Mouse (Mus musculus) olfactory bulb, adult 2 months (tissue): ENCODE results near the gene Ints2.

ENCODE experiments used
- CTCF ChIP-seq: fragments of 200-500 bp; IDR thresholded peaks from 2 replicates; pipeline ENCODE4 v1.5.1; 2012; ENCODE audit warnings: low read depth, mild to moderate bottlenecking, low read length, moderate library complexity; ENCODE audit not compliant: insufficient read depth
- POLR2A ChIP-seq: fragments of 200-500 bp; IDR thresholded peaks from 2 replicates; pipeline ENCODE4 v1.6.1; 2012; ENCODE audit warnings: mild to moderate bottlenecking, low read depth, low read length, moderate library complexity; ENCODE audit not compliant: insufficient read depth

DNA sequence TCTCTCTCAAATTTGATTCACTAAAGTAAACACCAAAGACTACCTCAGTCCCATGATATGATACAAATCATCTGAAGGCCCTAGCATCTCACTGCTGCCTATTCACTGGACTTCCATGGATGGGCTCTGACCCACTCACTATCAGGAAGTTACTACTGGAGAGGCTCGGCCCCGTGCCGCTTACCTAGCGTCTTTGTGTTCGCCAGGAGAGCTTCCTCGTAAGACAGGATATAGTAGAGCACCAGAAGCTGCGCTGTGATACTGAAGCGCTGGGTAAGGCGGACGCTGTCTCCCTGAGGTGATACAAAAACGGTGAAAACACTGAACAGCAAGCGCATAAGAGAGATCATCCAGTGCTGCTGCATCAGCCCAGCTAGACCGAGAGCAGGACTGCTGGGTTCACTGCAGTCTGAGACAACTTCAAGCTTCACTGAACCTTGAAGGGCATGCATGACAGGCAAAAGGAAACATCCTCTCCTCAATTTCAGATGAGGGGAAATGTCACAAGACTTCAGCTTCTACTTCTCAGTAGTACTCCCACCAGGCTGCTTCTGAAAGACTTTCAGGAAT is 25.5 kb downstream of the Ints2 start:
- TF ChIP-seq CTCF (no peak), POLR2A (no peak)
